Mouse (Mus musculus) heart, postnatal 36 days (tissue): ENCODE measurements around the gene Myo6. TPM values are rescaled to one million over a fixed set of nuclear protein-coding genes. Genes with fewer than 3 reads are reported as not detected.
A peak's percentile ranks its signal among the peaks of the same experiment; 100 is the strongest.

Experiments used
- DNase-seq, 2 experiments: peaks; one replicate each; pipeline ENCODE4 v3.0.0; 2021 to 2022
- intact Hi-C: fragments of 180-260 bp; cut with DNase I; formaldehyde crosslinking; loops from one replicate; pipeline ENCODE4 v1.15.1; 2025
- total RNA-seq, 2 experiments: library from RNA; stranded (reverse); gene quantifications; 2 replicates each; pipeline ENCODE4 v1.2.3; 2021

Myo6 gene
- total RNA-seq, result 10 to 100 TPM; 12.3 to 14.2 TPM

GRCm38 (mm10) chr9:80164611-80165474, at the start of gene Myo6:
Myo6 (plus strand) TSS chr9:80165031.
- peak; percentile 95 to 97 for DNase-seq
- intact Hi-C loops, result loop anchor here (2.0 to 10.0 kb wide), 4 partner anchors 76 to 370 kb away; partner anchors contain the start of genes Senp6 and Tmem30a

GRCm38 (mm10) chr9:80145992-80146587, 18.7 kb upstream of the Myo6 start:
- no peak for DNase-seq
- intact Hi-C loops, result no loop called here

GRCm38 (mm10) chr9:80149594-80149993, 15.2 kb upstream of the Myo6 start:
- DNase-seq, result no peak
- intact Hi-C loops, result no loop called here

GRCm38 (mm10) chr9:80155277-80155676, 9.6 kb upstream of the Myo6 start:
- intact Hi-C loops, result no loop called here
- peak; percentile 17 to 38 for DNase-seq

GRCm38 (mm10) chr9:80156780-80157179, 8.1 kb upstream of the Myo6 start:
- intact Hi-C loops, result no loop called here
- DNase-seq, result no peak

GRCm38 (mm10) chr9:80157840-80158465, 6.9 kb upstream of the Myo6 start:
- intact Hi-C loops, result no loop called here
- no peak for DNase-seq

- intact Hi-C loops, result no loop called here
- no peak for DNase-seq
These were observed 5.9 kb upstream of the Myo6 start for GRCm38 (mm10) chr9:80158937-80159336.

- intact Hi-C loops, result loop anchor here (10.0 kb wide), 1 partner anchor 367 kb away; the partner anchor contains the start of gene Tmem30a
These were observed 3.4 kb upstream of the Myo6 start for GRCm38 (mm10) chr9:80161451-80161850.

GRCm38 (mm10) chr9:80163126-80163723, 1.6 kb upstream of the Myo6 start:
- intact Hi-C loops, result loop anchor here (10.0 kb wide), 1 partner anchor 368 kb away; the partner anchor contains the start of gene Tmem30a
- no peak for DNase-seq

More at GRCm38 (mm10) chr9:80161451-80161850, 3.4 kb upstream of the Myo6 start:
- DNase-seq, result no peak

- DNase-seq, result no peak
- intact Hi-C loops, result loop anchor here (2.0 to 10.0 kb wide), 3 partner anchors 77 to 369 kb away; partner anchors contain the start of genes Senp6 and Tmem30a
These were observed 640 bp upstream of the Myo6 start for GRCm38 (mm10) chr9:80164191-80164590.

GRCm38 (mm10) chr9:80165690-80166089, 859 bp downstream of the Myo6 start:
- DNase-seq, result peak in 1 of 2 experiments; percentile 28

GRCm38 (mm10) chr9:80166425-80166824, 1.6 kb downstream of the Myo6 start:
- DNase-seq, result no peak
- intact Hi-C loops, result loop anchor here (5.0 to 10.0 kb wide), 2 partner anchors 96 to 372 kb away; partner anchors contain the start of gene Tmem30a

More at GRCm38 (mm10) chr9:80165690-80166089, 859 bp downstream of the Myo6 start:
- intact Hi-C loops, result loop anchor here (2.0 to 10.0 kb wide), 4 partner anchors 75 to 371 kb away; partner anchors contain the start of genes Senp6 and Tmem30a

GRCm38 (mm10) chr9:80167089-80167488, 2.3 kb downstream of the Myo6 start:
- intact Hi-C loops, result loop anchor here (5.0 to 10.0 kb wide), 2 partner anchors 95 to 372 kb away; partner anchors contain the start of gene Tmem30a
- no peak for DNase-seq

GRCm38 (mm10) chr9:80169551-80169950, 4.7 kb downstream of the Myo6 start:
- intact Hi-C loops, result loop anchor here (5.0 to 10.0 kb wide), 2 partner anchors 93 to 375 kb away; partner anchors contain the start of gene Tmem30a
- DNase-seq, result no peak

GRCm38 (mm10) chr9:80171241-80171640, 6.4 kb downstream of the Myo6 start:
- intact Hi-C loops, result no loop called here
- no peak for DNase-seq

GRCm38 (mm10) chr9:80172396-80173222, 7.8 kb downstream of the Myo6 start:
- DNase-seq, result no peak
- intact Hi-C loops, result no loop called here

GRCm38 (mm10) chr9:80173629-80174028, 8.8 kb downstream of the Myo6 start:
- intact Hi-C loops, result no loop called here
- peak; percentile 58 to 63 for DNase-seq

GRCm38 (mm10) chr9:80176696-80177478, 12.1 kb downstream of the Myo6 start:
- intact Hi-C loops, result no loop called here
- peak in 1 of 2 experiments; percentile 15 for DNase-seq
